Comparison of ENCODE assay signal across 25 mouse cellular contexts in the genomic region with DNA sequence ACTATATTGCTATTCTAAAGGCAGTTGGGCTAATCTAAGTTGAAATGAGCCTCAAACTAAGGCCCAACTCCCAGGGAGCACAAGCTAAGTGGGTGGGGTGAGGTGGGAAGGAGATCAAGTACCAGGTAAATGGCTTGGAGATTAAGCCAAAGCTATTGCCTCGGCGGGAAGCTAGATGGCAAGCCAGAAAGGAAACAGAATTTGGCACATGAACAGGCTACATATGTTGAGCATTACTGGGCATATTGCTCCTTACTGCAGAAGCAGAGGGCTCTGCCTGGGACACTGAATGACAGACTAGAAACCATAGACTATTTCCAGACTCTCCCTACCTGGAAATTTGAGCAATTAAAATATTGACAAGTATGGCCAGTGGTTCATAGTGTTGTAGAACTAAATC.
DNase-seq lines count a peak whose midpoint lies in the region; ATAC-seq lines count a peak whose summit lies in the region.
"Had no signal": no experiment of that assay in that cellular context is flagged by ENCODE, and none has a peak within 500 bp of the region (broad histone marks: within the 10 kb centered on the region; RNA-seq: fewer than 3 reads in every experiment).

No protein-coding gene starts in this region.

- no peaks in the 10 kb centered on the region for H3K27me3 ChIP-seq in kidney, embryonic 16.5 days (ENCODE audit: insufficient read depth, low read length)
- H3K27me3 ChIP-seq: embryonic facial prominence, embryonic 15.5 days; heart, embryonic 13.5 days; liver, embryonic 15.5 days had no signal

- intact Hi-C loops in left cerebral cortex, postnatal 4 days (cut with DNase I): no loop called here
- intact Hi-C loops in left cerebral cortex, postnatal 36 days (cut with DNase I): no loop called here

- 84% methylated on average over 2 of the region's 2 CpGs for WGBS in kidney, embryonic 16.5 days

- H3K4me1 ChIP-seq in kidney, embryonic 16.5 days (ENCODE audit: insufficient read depth, low read length): no peaks in the 10 kb centered on the region
- H3K4me1 ChIP-seq: embryonic facial prominence, embryonic 15.5 days; heart, embryonic 13.5 days; liver, embryonic 15.5 days had no signal

- no peaks in the 10 kb centered on the region for H3K36me3 ChIP-seq in kidney, embryonic 16.5 days (ENCODE audit: insufficient read depth, low read length)
- H3K36me3 ChIP-seq: embryonic facial prominence, embryonic 15.5 days; heart, embryonic 13.5 days; liver, embryonic 15.5 days had no signal

- no peak overlapping the region for H3K9ac ChIP-seq in kidney, embryonic 16.5 days (replicated peaks; ENCODE audit: low read length)
- H3K9ac ChIP-seq: embryonic facial prominence, embryonic 15.5 days; heart, embryonic 13.5 days; liver, embryonic 15.5 days had no signal

- H3K9me3 ChIP-seq in kidney, embryonic 16.5 days (ENCODE audit: low read length): no peaks in the 10 kb centered on the region
- H3K9me3 ChIP-seq: embryonic facial prominence, embryonic 15.5 days; heart, embryonic 13.5 days; liver, embryonic 15.5 days had no signal

- no peak overlapping the region for H3K27ac ChIP-seq in kidney, embryonic 16.5 days (ENCODE audit: low read length)
- H3K27ac ChIP-seq: embryonic facial prominence, embryonic 15.5 days; heart, embryonic 13.5 days; kidney, postnatal 0 days; liver, embryonic 15.5 days; macrophage had no signal

- H3K4me3 ChIP-seq in kidney, embryonic 16.5 days (ENCODE audit: low read length): no peak overlapping the region
- H3K4me3 ChIP-seq: embryonic facial prominence, embryonic 15.5 days; heart, embryonic 13.5 days; liver, embryonic 15.5 days had no signal

- DNase-seq in left cerebral cortex, postnatal 4 days: peak; percentile 20
- DNase-seq in left cerebral cortex, postnatal 36 days (ENCODE audit: low spot score in 2 of 2): no peak
- DNase-seq in cerebellum, adult 11 months: peak; percentile 59
- DNase-seq in cerebellum, adult 8-10 months: peak; percentile 56
- peak; percentile 63 to 74 for DNase-seq in cerebellum, postnatal 36 days
- DNase-seq in spleen, postnatal 10 days (ENCODE audit: low spot score in 2 of 2): no peak
- DNase-seq: adrenal gland, adult 2 months; embryo, embryonic 11 days; gastrocnemius, postnatal 25 days; heart, adult 18-20 months; heart, postnatal 14 days; kidney, adult 11 months; layer of hippocampus, postnatal 36 days; liver; right cerebral cortex, postnatal 4 days; thymus, adult 2 months; thymus, postnatal 4 days had no signal

- no peak for ATAC-seq in kidney, embryonic 16.5 days (ENCODE audit: low FRiP score, low TSS enrichment)
- ATAC-seq: forebrain, embryonic 16.5 days; midbrain, embryonic 16.5 days had no signal

- no peak overlapping the region for H3K4me2 ChIP-seq in kidney, embryonic 16.5 days (replicated peaks; ENCODE audit: low read depth, low read length)
- H3K4me2 ChIP-seq: embryonic facial prominence, embryonic 15.5 days; heart, embryonic 13.5 days; liver, embryonic 15.5 days had no signal

Comparison
In these comparisons a context has a peak if more than half of its experiments do, and no peak if none do; other contexts are left out.
1. DNase-seq: peak in left cerebral cortex, postnatal 4 days (single experiment), cerebellum, adult 11 months (single experiment), cerebellum, adult 8-10 months (single experiment) and cerebellum, postnatal 36 days (2 of 2); none in left cerebral cortex, postnatal 36 days (0 of 2) and spleen, postnatal 10 days (0 of 2).